Mouse (Mus musculus): ENCODE measurements around the gene Jazf1. TPM values are rescaled to one million over a fixed set of nuclear protein-coding genes. Genes with fewer than 3 reads are reported as not detected.

The Jazf1 gene
- polyA plus RNA-seq, 1 experiment = 1.7 TPM

DNA sequence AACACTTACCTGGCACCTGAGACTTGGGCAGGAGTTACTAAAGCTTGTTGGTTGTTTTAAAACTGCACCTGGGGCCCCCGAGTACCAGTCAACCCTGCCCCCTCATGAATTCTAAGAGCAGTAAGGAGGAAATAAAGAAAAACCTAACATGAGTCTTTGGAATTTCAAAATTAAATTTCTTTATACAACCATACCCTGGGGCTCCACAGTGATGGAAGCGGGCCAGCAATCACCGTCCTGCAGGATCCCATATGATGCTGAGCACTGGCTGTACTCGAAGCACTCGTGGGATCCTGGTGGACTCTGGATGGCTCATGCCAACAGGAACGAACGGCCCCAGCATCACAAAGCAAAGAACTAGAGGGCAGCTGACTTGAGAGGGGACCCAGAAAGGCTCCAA lies 149.0 kb downstream of the Jazf1 start:
- H3K9ac ChIP-seq (ENCODE audit: low read depth, poor library complexity, severe bottlenecking) = no peak overlapping the region
- no peak overlapping the region for H3K27ac ChIP-seq (ENCODE audit: insufficient read depth, low read length)
- TF ChIP-seq POLR2A (IDR thresholded peaks at IDR 0.05; ENCODE audit: insufficient read depth, low read length) (no peak), EP300 (IDR thresholded peaks at IDR 0.05; ENCODE audit: insufficient read depth, low read depth, low read length) (no peak), CTCF (IDR thresholded peaks at IDR 0.05; ENCODE audit: low read depth, low read length) (no peak)
- H3K27me3 ChIP-seq (ENCODE audit: control insufficient read depth, insufficient read depth, low read length, poor library complexity, severe bottlenecking) = no peaks in the 10 kb centered on the region; the same call in 1 of the 2 replicates
- no peaks in the 10 kb centered on the region for H3K4me1 ChIP-seq (ENCODE audit: control insufficient read depth, insufficient read depth, low read length)
- H3K36me3 ChIP-seq (ENCODE audit: control insufficient read depth, insufficient read depth, low read length, poor library complexity, severe bottlenecking) = no peaks in the 10 kb centered on the region
- no peaks in the 10 kb centered on the region for H3K9me3 ChIP-seq (replicated peaks; ENCODE audit: control insufficient read depth, insufficient read depth, low read length, poor library complexity, severe bottlenecking)
- H3K4me3 ChIP-seq (ENCODE audit: low read depth, low read length) = no peak overlapping the region

DNA sequence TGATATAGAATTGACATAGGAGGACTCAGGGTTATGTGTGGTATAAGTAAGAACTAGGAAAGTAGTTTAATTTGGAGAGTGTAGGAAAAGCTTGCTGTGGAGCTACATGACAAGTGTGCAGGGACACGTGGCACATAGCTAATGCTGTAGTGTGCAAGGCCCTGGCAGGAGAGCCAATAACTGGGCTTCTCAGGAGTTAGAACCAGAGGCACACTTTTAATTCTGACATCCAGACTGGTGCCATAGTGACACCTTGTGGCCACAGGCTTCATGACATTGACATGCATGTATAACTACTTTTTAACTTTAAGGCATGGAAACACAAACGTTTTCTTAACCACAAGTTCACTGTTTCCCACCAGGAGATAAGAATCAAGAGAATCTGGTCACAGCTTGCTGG lies 149.5 kb downstream of the Jazf1 start:
- no peaks in the 10 kb centered on the region; the same call in 1 of the 2 replicates for H3K27me3 ChIP-seq (ENCODE audit: control insufficient read depth, insufficient read depth, low read length, poor library complexity, severe bottlenecking)
- H3K4me3 ChIP-seq (ENCODE audit: low read depth, low read length) = no peak overlapping the region
- no peak overlapping the region for H3K9ac ChIP-seq (ENCODE audit: low read depth, poor library complexity, severe bottlenecking)
- no peak overlapping the region for H3K27ac ChIP-seq (ENCODE audit: insufficient read depth, low read length)
- H3K36me3 ChIP-seq (ENCODE audit: control insufficient read depth, insufficient read depth, low read length, poor library complexity, severe bottlenecking) = no peaks in the 10 kb centered on the region
- no peaks in the 10 kb centered on the region for H3K9me3 ChIP-seq (replicated peaks; ENCODE audit: control insufficient read depth, insufficient read depth, low read length, poor library complexity, severe bottlenecking)
- no peaks in the 10 kb centered on the region for H3K4me1 ChIP-seq (ENCODE audit: control insufficient read depth, insufficient read depth, low read length)
- TF ChIP-seq POLR2A (IDR thresholded peaks at IDR 0.05; ENCODE audit: insufficient read depth, low read length) = no peak
- TF ChIP-seq EP300 (IDR thresholded peaks at IDR 0.05; ENCODE audit: insufficient read depth, low read depth, low read length) = no peak
- peak; percentile 12 for TF ChIP-seq CTCF (IDR thresholded peaks at IDR 0.05; ENCODE audit: low read depth, low read length)

DNA sequence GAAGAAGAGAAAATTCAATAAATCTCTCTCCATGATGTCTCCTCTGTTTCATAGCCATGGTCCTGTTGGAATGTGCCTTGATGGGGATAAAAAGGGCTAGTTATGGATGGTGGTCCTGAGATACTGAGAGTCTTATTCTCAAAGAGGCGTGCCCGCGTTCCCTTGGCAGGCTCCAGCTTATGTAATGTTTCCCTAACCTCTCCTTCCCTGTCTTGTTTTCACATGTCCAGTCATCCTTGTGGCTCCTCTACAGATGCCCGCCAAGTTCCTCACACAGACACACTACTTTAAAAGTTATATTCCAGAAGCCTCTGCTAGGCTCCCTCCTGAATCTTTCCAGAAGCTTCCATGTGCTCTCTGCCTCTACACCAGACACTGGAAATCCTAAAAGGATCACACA lies 151.0 kb downstream of the Jazf1 start:
- no peaks in the 10 kb centered on the region for H3K36me3 ChIP-seq (ENCODE audit: control insufficient read depth, insufficient read depth, low read length, poor library complexity, severe bottlenecking)
- H3K27ac ChIP-seq (ENCODE audit: insufficient read depth, low read length) = no peak overlapping the region
- no peak overlapping the region for H3K4me3 ChIP-seq (ENCODE audit: low read depth, low read length)
- H3K27me3 ChIP-seq (ENCODE audit: control insufficient read depth, insufficient read depth, low read length, poor library complexity, severe bottlenecking) = no peaks in the 10 kb centered on the region; the same call in 1 of the 2 replicates
- H3K4me1 ChIP-seq (ENCODE audit: control insufficient read depth, insufficient read depth, low read length) = no peaks in the 10 kb centered on the region
- no peak for TF ChIP-seq POLR2A (IDR thresholded peaks at IDR 0.05; ENCODE audit: insufficient read depth, low read length)
- no peak for TF ChIP-seq CTCF (IDR thresholded peaks at IDR 0.05; ENCODE audit: low read depth, low read length)
- no peak for TF ChIP-seq EP300 (IDR thresholded peaks at IDR 0.05; ENCODE audit: insufficient read depth, low read depth, low read length)
- no peaks in the 10 kb centered on the region for H3K9me3 ChIP-seq (replicated peaks; ENCODE audit: control insufficient read depth, insufficient read depth, low read length, poor library complexity, severe bottlenecking)
- H3K9ac ChIP-seq (ENCODE audit: low read depth, poor library complexity, severe bottlenecking) = no peak overlapping the region

DNA sequence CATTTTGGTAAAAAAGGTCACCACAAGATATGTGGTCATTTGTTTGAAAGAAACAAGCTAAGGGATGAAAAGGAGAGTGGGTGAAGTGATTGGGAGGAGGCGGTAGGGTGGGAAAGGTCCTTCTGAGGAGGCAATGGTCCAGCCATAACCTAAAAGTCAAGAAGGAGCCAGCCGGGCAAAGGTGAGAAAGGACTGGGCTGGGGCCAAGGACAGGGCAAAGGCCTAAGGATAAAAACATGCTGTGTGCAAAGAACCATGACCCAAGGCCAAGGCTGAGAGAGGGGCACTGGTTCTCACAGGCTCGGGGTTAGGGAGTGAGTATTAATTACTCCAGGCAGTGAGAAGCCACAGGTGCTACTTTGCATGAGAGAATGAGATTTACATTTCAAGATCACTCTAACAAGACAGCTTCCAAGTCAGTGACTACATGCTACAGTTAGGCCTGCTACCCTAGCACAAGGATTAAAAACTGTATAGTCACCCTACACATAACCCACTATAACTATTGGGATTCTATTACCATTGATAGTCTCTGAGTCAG lies 151.5 kb downstream of the Jazf1 start:
- Histone ChIP-seq H3K27me3 (ENCODE audit: control insufficient read depth, insufficient read depth, low read length, poor library complexity, severe bottlenecking) (no peaks in the 10 kb centered on the region; the same call in 1 of the 2 replicates), H3K9me3 (replicated peaks; ENCODE audit: control insufficient read depth, insufficient read depth, low read length, poor library complexity, severe bottlenecking) (no peaks in the 10 kb centered on the region), H3K4me1 (ENCODE audit: control insufficient read depth, insufficient read depth, low read length) (no peaks in the 10 kb centered on the region), H3K36me3 (ENCODE audit: control insufficient read depth, insufficient read depth, low read length, poor library complexity, severe bottlenecking) (no peaks in the 10 kb centered on the region), H3K4me3 (ENCODE audit: low read depth, low read length) (no peak overlapping the region), H3K9ac (ENCODE audit: low read depth, poor library complexity, severe bottlenecking) (no peak overlapping the region), H3K27ac (ENCODE audit: insufficient read depth, low read length) (no peak overlapping the region)
- TF ChIP-seq CTCF (IDR thresholded peaks at IDR 0.05; ENCODE audit: low read depth, low read length) (no peak), POLR2A (IDR thresholded peaks at IDR 0.05; ENCODE audit: insufficient read depth, low read length) (no peak), EP300 (IDR thresholded peaks at IDR 0.05; ENCODE audit: insufficient read depth, low read depth, low read length) (no peak)

DNA sequence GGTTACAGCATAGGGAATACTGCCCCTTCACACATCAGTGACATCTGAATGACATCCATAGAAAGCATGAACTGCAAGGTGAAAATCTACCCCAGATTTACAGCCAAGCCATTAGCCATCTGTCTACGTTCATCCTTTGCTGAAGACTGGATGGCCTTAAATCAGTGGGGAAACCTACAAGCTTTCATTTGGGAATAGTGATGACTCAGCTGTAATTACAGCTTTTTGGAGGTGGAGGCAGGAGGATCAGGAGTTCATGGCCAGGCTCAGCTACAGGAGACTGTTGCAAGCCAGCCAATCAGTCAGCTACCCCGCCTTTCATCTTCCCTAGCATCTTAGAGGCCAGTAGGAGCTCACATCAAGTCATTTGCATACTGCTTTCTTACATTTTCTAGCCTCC lies 153.5 kb downstream of the Jazf1 start:
- Histone ChIP-seq H3K9ac (ENCODE audit: low read depth, poor library complexity, severe bottlenecking) (no peak overlapping the region), H3K4me1 (ENCODE audit: control insufficient read depth, insufficient read depth, low read length) (no peaks in the 10 kb centered on the region), H3K36me3 (ENCODE audit: control insufficient read depth, insufficient read depth, low read length, poor library complexity, severe bottlenecking) (no peaks in the 10 kb centered on the region), H3K4me3 (ENCODE audit: low read depth, low read length) (no peak overlapping the region), H3K27me3 (ENCODE audit: control insufficient read depth, insufficient read depth, low read length, poor library complexity, severe bottlenecking) (no peaks in the 10 kb centered on the region; the same call in 1 of the 2 replicates), H3K27ac (ENCODE audit: insufficient read depth, low read length) (no peak overlapping the region), H3K9me3 (replicated peaks; ENCODE audit: control insufficient read depth, insufficient read depth, low read length, poor library complexity, severe bottlenecking) (no peaks in the 10 kb centered on the region)
- no peak for TF ChIP-seq EP300 (IDR thresholded peaks at IDR 0.05; ENCODE audit: insufficient read depth, low read depth, low read length)
- TF ChIP-seq CTCF (IDR thresholded peaks at IDR 0.05; ENCODE audit: low read depth, low read length) = no peak
- TF ChIP-seq POLR2A (IDR thresholded peaks at IDR 0.05; ENCODE audit: insufficient read depth, low read length) = no peak

DNA sequence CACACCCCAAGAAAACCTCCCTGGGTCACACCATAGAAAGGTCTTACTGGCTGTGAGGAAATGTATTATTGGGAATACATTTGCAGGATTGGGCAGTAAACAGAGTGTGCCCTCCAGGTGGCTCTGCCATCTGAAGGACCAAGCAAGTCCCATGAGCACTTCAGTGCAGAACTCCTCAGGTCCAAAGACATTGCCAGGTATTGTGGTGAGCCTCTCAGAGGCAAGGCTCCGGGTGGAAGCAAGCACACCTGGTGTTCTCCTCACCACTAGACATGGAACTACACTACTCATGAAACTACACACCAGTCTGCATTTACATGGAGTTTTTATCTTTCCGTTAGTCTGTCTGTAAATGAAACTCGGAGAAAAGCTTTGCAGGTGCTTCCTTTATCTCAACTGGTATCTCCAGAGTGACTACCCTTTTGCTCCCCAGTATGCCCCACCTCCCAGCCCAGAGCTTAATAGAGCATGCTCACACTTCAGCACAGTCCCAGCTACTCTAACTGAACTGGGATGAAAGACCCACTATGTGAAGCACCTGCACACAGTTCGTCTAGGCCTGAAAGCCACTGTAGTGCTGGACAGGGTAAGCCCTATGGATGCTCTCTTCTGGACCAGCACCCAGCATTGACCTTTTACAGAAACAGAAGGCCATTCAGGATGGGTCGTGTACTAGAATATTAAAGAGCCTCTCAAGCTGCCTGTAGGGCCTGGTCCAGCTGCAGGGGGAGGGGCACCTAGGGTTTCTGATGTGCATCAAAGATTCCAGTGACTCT lies 156.1 kb downstream of the Jazf1 start:
- TF ChIP-seq POLR2A (IDR thresholded peaks at IDR 0.05; ENCODE audit: insufficient read depth, low read length) (no peak), EP300 (IDR thresholded peaks at IDR 0.05; ENCODE audit: insufficient read depth, low read depth, low read length) (no peak), CTCF (IDR thresholded peaks at IDR 0.05; ENCODE audit: low read depth, low read length) (no peak)
- H3K4me3 ChIP-seq (ENCODE audit: low read depth, low read length) = no peak overlapping the region
- no peaks in the 10 kb centered on the region for H3K36me3 ChIP-seq (ENCODE audit: control insufficient read depth, insufficient read depth, low read length, poor library complexity, severe bottlenecking)
- no peaks in the 10 kb centered on the region for H3K9me3 ChIP-seq (replicated peaks; ENCODE audit: control insufficient read depth, insufficient read depth, low read length, poor library complexity, severe bottlenecking)
- no peak overlapping the region for H3K27ac ChIP-seq (ENCODE audit: insufficient read depth, low read length)
- H3K9ac ChIP-seq (ENCODE audit: low read depth, poor library complexity, severe bottlenecking) = no peak overlapping the region
- H3K27me3 ChIP-seq (ENCODE audit: control insufficient read depth, insufficient read depth, low read length, poor library complexity, severe bottlenecking) = no peaks in the 10 kb centered on the region; the same call in 1 of the 2 replicates
- H3K4me1 ChIP-seq (ENCODE audit: control insufficient read depth, insufficient read depth, low read length) = no peaks in the 10 kb centered on the region
